Mouse (Mus musculus) adrenal gland, adult 18-20 months (tissue): Measurements from ENCODE around the gene Rtel1. TPM values are rescaled to one million over a fixed set of nuclear protein-coding genes. Genes with fewer than 3 reads are reported as not detected.

Source experiments
- DNase-seq, 2 experiments: peaks; one replicate each; pipeline ENCODE4 v3.0.0; 2021 to 2022; ENCODE audit warnings: low spot score in 2 of 2
- total RNA-seq, 2 experiments: library from RNA; stranded (reverse); gene quantifications; 1 replicate in 1 of 2; 2 replicates in 1 of 2; pipeline ENCODE4 v1.2.3; 2021

The Rtel1 gene
- total RNA-seq, 2 experiments from 2014 or later = 24.1 to 30.8 TPM

GRCm38 (mm10) chr2:181320103-181320499 lies 562 bp downstream of the Rtel1 start:
- no peak for DNase-seq

- DNase-seq = no peak
Measured at GRCm38 (mm10) chr2:181322136-181322535, 2.6 kb downstream of the Rtel1 start.

GRCm38 (mm10) chr2:181326098-181326497 lies 6.6 kb downstream of the Rtel1 start:
- no peak for DNase-seq

- no peak for DNase-seq
Measured at GRCm38 (mm10) chr2:181332542-181332941, 13.0 kb downstream of the Rtel1 start.

GRCm38 (mm10) chr2:181334023-181334422 lies 14.5 kb downstream of the Rtel1 start:
- DNase-seq = peak; percentile 62 to 74

GRCm38 (mm10) chr2:181340426-181340825 lies 20.9 kb downstream of the Rtel1 start:
- no peak for DNase-seq

GRCm38 (mm10) chr2:181342766-181343165 lies 23.2 kb downstream of the Rtel1 start:
- no peak for DNase-seq

- no peak for DNase-seq
Measured at GRCm38 (mm10) chr2:181356780-181357179, 37.2 kb downstream of the Rtel1 start.

- no peak for DNase-seq
Measured at GRCm38 (mm10) chr2:181363946-181364345, 44.4 kb downstream of the Rtel1 start.

- DNase-seq = no peak
Measured at GRCm38 (mm10) chr2:181364487-181364859, 44.9 kb downstream of the Rtel1 start.

GRCm38 (mm10) chr2:181364860-181365596 lies 45.5 kb downstream of the Rtel1 start, which contains the start of the genes Zgpat and Arfrp1:
Zgpat (plus strand) TSS chr2:181364928.
Arfrp1 (minus strand) TSS chr2:181365404.
- DNase-seq = peak; percentile 82 to 85

GRCm38 (mm10) chr2:181365655-181366075 lies 46.1 kb downstream of the Rtel1 start:
- peak in 1 of 2 experiments; percentile 26 for DNase-seq

GRCm38 (mm10) chr2:181370001-181370400 lies 50.5 kb downstream of the Rtel1 start:
- no peak for DNase-seq

- no peak for DNase-seq
Measured at GRCm38 (mm10) chr2:181375787-181376186, 56.2 kb downstream of the Rtel1 start.

- DNase-seq = no peak
Measured at GRCm38 (mm10) chr2:181377230-181377629, 57.7 kb downstream of the Rtel1 start.

GRCm38 (mm10) chr2:181378701-181379100 lies 59.2 kb downstream of the Rtel1 start:
- DNase-seq = no peak

- no peak for DNase-seq
Measured at GRCm38 (mm10) chr2:181379778-181380177, 60.2 kb downstream of the Rtel1 start, which contains the start of gene Lime1. Lime1 (plus strand) TSS chr2:181380078.

- no peak for DNase-seq
Measured at GRCm38 (mm10) chr2:181380251-181380650, 60.7 kb downstream of the Rtel1 start.

GRCm38 (mm10) chr2:181381107-181381506 lies 61.6 kb downstream of the Rtel1 start:
- no peak for DNase-seq

GRCm38 (mm10) chr2:181381631-181382306 lies 62.2 kb downstream of the Rtel1 start:
- DNase-seq = no peak

- DNase-seq = no peak
Measured at GRCm38 (mm10) chr2:181384463-181384862, 64.9 kb downstream of the Rtel1 start.

- no peak for DNase-seq
Measured at GRCm38 (mm10) chr2:181384919-181385391, 65.4 kb downstream of the Rtel1 start.
